In the genomic region with DNA sequence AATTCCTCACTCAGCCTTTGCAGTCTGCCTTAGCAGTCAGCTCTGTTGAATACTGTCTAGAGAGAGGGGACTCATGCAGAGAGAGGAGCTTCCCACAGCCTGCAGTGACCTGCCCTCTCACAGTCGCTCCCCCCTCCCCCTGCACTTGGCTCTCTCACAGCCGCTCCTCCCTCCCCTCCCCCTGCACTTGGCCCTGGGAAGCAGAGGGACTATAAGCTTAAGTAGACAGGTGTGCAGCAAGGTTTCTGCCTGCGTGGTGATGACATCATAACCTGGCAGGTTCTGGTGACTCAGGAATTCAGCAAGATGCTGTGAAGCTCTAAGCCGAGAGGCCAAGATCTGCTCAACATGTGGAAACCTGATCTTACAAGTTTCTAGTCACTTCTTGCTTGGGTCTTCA, we compare ENCODE assay signal across 10 mouse cellular contexts.
DNase-seq lines count a peak whose midpoint lies in the region; ATAC-seq lines count a peak whose summit lies in the region.
"Had no signal": no experiment of that assay in that cellular context is flagged by ENCODE, and none has a peak within 500 bp of the region (broad histone marks: within the 10 kb centered on the region; RNA-seq: fewer than 3 reads in every experiment).

No protein-coding gene starts in this region.

- ATAC-seq in midbrain, embryonic 12.5 days (ENCODE audit: low FRiP score, low read depth), result 0 out of 2 replicates have a peak, but pooled peaks have one; percentile 19
- ATAC-seq in midbrain, embryonic 15.5 days (replicated peaks), result no peak
- ATAC-seq in inflammation-experienced regulatory T-cells, adult 6 months, result no peak
- ATAC-seq: Patski had no signal

- no peak overlapping the region for H3K4me3 ChIP-seq in midbrain, embryonic 12.5 days
- no peak overlapping the region for H3K4me3 ChIP-seq in midbrain, embryonic 15.5 days
- H3K4me3 ChIP-seq: neural tube, embryonic 12.5 days had no signal

- no peak overlapping the region for H3K9ac ChIP-seq in midbrain, embryonic 12.5 days (replicated peaks)
- no peak overlapping the region for H3K9ac ChIP-seq in midbrain, embryonic 15.5 days
- H3K9ac ChIP-seq: neural tube, embryonic 12.5 days had no signal

- no peaks in the 10 kb centered on the region for H3K36me3 ChIP-seq in midbrain, embryonic 12.5 days
- no peaks in the 10 kb centered on the region for H3K36me3 ChIP-seq in midbrain, embryonic 15.5 days (replicated peaks)
- H3K36me3 ChIP-seq: neural tube, embryonic 12.5 days had no signal

- H3K27me3 ChIP-seq in midbrain, embryonic 12.5 days, result no peaks in the 10 kb centered on the region
- no peaks in the 10 kb centered on the region for H3K27me3 ChIP-seq in midbrain, embryonic 15.5 days (replicated peaks)
- H3K27me3 ChIP-seq: neural tube, embryonic 12.5 days; Patski had no signal

- H3K4me2 ChIP-seq in midbrain, embryonic 12.5 days (replicated peaks), result no peak overlapping the region
- H3K4me2 ChIP-seq in midbrain, embryonic 15.5 days, result no peak overlapping the region
- H3K4me2 ChIP-seq: neural tube, embryonic 12.5 days had no signal

- 9% methylated on average over 4 of the region's 4 CpGs for WGBS in midbrain, embryonic 12.5 days
- 15% methylated on average over 4 of the region's 4 CpGs for WGBS in midbrain, embryonic 15.5 days

- peak; percentile 40 for DNase-seq in forelimb bud, embryonic 11.5 days (ENCODE audit: low read depth, low spot score)
- peak; percentile 79 to 88 for DNase-seq in kidney, postnatal 4 days
- DNase-seq in retina, embryonic 14.5 days (ENCODE audit: low spot score), result peak; percentile 53
- DNase-seq in cerebellum, adult 18-20 months, result no peak
- no peak for DNase-seq in thymus, postnatal 25 days

- no peak overlapping the region for H3K27ac ChIP-seq in midbrain, embryonic 12.5 days (replicated peaks)
- no peak overlapping the region for H3K27ac ChIP-seq in midbrain, embryonic 15.5 days
- H3K27ac ChIP-seq: neural tube, embryonic 12.5 days had no signal

- H3K9me3 ChIP-seq in midbrain, embryonic 12.5 days, result no peaks in the 10 kb centered on the region
- no peaks in the 10 kb centered on the region for H3K9me3 ChIP-seq in midbrain, embryonic 15.5 days
- H3K9me3 ChIP-seq: neural tube, embryonic 12.5 days had no signal

- H3K4me1 ChIP-seq in midbrain, embryonic 12.5 days, result 0 out of 2 replicates have a peak, but pooled peaks cover 4% of the 10 kb centered on the region
- no peaks in the 10 kb centered on the region; the same call in 1 of the 2 replicates for H3K4me1 ChIP-seq in midbrain, embryonic 15.5 days
- H3K4me1 ChIP-seq: neural tube, embryonic 12.5 days had no signal

Comparison
In these comparisons a context has a peak if more than half of its experiments do, and no peak if none do; other contexts are left out.
1. DNase-seq: peak in forelimb bud, embryonic 11.5 days (single experiment), kidney, postnatal 4 days (2 of 2) and retina, embryonic 14.5 days (single experiment); none in cerebellum, adult 18-20 months (0 of 2) and thymus, postnatal 25 days (single experiment).